Mouse (Mus musculus) CH12.LX (cell line): ENCODE measurements at regions not wholly inside any gene's neighbourhood (a gene's known extent, or its start where the extent isn't known, plus 50 kb on each side); places are given as distances from the start of the nearest gene placed in this dataset.

ENCODE experiments used
- DNase-seq: peaks from one replicate; pipeline ENCODE4 v3.0.0-alpha.2; 2013; ENCODE audit errors: extremely low read depth
- H3K27ac ChIP-seq: 2 replicates; pipeline ENCODE4 v1.5.1; 2012; ENCODE audit warnings: low read depth, mild to moderate bottlenecking, control low read depth, moderate library complexity; ENCODE audit not compliant: insufficient read depth
- H3K27me3 ChIP-seq: replicated peaks from 2 replicates; pipeline ENCODE3; 2012; ENCODE audit warnings: inconsistent platforms
- H3K36me3 ChIP-seq, 2 experiments: replicated peaks in 1 of 2; 2 replicates each; pipeline versions ENCODE3 to v1.6.1; 2012; ENCODE audit warnings: inconsistent platforms in 1 of 2, low read length in 1 of 2, mild to moderate bottlenecking in 1 of 2, mixed read lengths in 1 of 2, moderate library complexity in 1 of 2; ENCODE audit not compliant: control insufficient read depth in 1 of 2, insufficient read depth in 1 of 2
- H3K4me1 ChIP-seq, 2 experiments: 2 replicates each; pipeline ENCODE4 v1.6.1; 2012; ENCODE audit warnings: inconsistent platforms in 1 of 2, moderate library complexity in 1 of 2; ENCODE audit not compliant: insufficient read depth in 2 of 2, control insufficient read depth in 1 of 2
- H3K4me2 ChIP-seq: 2 replicates; pipeline ENCODE4 v1.6.1; 2012; ENCODE audit warnings: low read depth, mild to moderate bottlenecking, control low read depth; ENCODE audit not compliant: poor library complexity, insufficient read depth, severe bottlenecking
- H3K4me3 ChIP-seq, 3 experiments: fragments of 150-350 bp in 1 of 3; sonication (generic) in 1 of 3; replicated peaks in 1 of 3; 2 replicates each; pipeline versions ENCODE3 to v1.5.1; 2011 to 2012; ENCODE audit warnings: low read depth in 2 of 3, low read length in 2 of 3, mild to moderate bottlenecking in 2 of 3, moderate library complexity in 2 of 3, control low read depth in 1 of 3, improper control_type of control experiment in 1 of 3, inconsistent platforms in 1 of 3, mixed read lengths in 1 of 3; ENCODE audit not compliant: poor library complexity in 1 of 3
- H3K79me2 ChIP-seq: replicated peaks from 2 replicates; pipeline ENCODE4 v1.6.1; 2012; ENCODE audit warnings: mild to moderate bottlenecking, moderate library complexity; ENCODE audit not compliant: control insufficient read depth, poor library complexity, insufficient read depth, severe bottlenecking; ENCODE audit errors: extremely low read depth
- H3K9ac ChIP-seq: 2 replicates; pipeline ENCODE4 v1.6.1; 2012; ENCODE audit warnings: low read depth, mild to moderate bottlenecking, control low read depth, moderate library complexity; ENCODE audit not compliant: insufficient read depth
- H3K9me3 ChIP-seq: replicated peaks from 2 replicates; pipeline ENCODE3; 2012; ENCODE audit warnings: low read length, inconsistent platforms, mixed read lengths
- BHLHE40 ChIP-seq: IDR thresholded peaks from 2 replicates; pipeline ENCODE4 v1.6.1; 2011; ENCODE audit warnings: mild to moderate bottlenecking, low read depth, low read length, improper control_type of control experiment
- CHD2 ChIP-seq: IDR thresholded peaks from 2 replicates; pipeline ENCODE4 v1.6.1; 2011; ENCODE audit warnings: low read length, improper control_type of control experiment
- ETS1 ChIP-seq: conservative IDR thresholded peaks from 2 replicates; pipeline ENCODE4 v1.6.1; 2012; ENCODE audit warnings: low read depth, mild to moderate bottlenecking, inconsistent platforms, low read length, improper control_type of control experiment, moderate library complexity
- MAX ChIP-seq: IDR thresholded peaks from 2 replicates; pipeline ENCODE4 v1.6.1; 2011; ENCODE audit warnings: low read length, improper control_type of control experiment
- PAX5 ChIP-seq: IDR thresholded peaks from 2 replicates; pipeline ENCODE4 v1.6.1; 2012; ENCODE audit warnings: low read length, inconsistent platforms, mixed read lengths
- POLR2A ChIP-seq: IDR thresholded peaks from 2 replicates; pipeline ENCODE4 v1.6.1; 2011; ENCODE audit warnings: low read depth, mild to moderate bottlenecking, improper control_type of control experiment, low read length
- POLR2AphosphoS2 ChIP-seq: IDR thresholded peaks from 2 replicates; pipeline ENCODE4 v1.6.1; 2011; ENCODE audit warnings: low read depth, low read length, improper control_type of control experiment
- RCOR1 ChIP-seq: conservative IDR thresholded peaks from 2 replicates; pipeline ENCODE4 v1.6.1; 2012; ENCODE audit warnings: low read depth, mild to moderate bottlenecking, inconsistent platforms, low read length, improper control_type of control experiment
- SIN3A ChIP-seq: IDR thresholded peaks from 2 replicates; pipeline ENCODE4 v1.6.1; 2012; ENCODE audit warnings: low read length, improper control_type of control experiment, inconsistent platforms
- TBP ChIP-seq: conservative IDR thresholded peaks from 2 replicates; pipeline ENCODE4 v1.6.1; 2011; ENCODE audit warnings: low read depth, low read length, improper control_type of control experiment
- TCF12 ChIP-seq: IDR thresholded peaks from 2 replicates; pipeline ENCODE4 v1.6.1; 2014; ENCODE audit warnings: low read depth, mild to moderate bottlenecking, inconsistent platforms, low read length, improper control_type of control experiment
- USF1 ChIP-seq: IDR thresholded peaks from 2 replicates; pipeline ENCODE4 v1.6.1; 2014; ENCODE audit warnings: low read depth, mild to moderate bottlenecking, inconsistent platforms, low read length, improper control_type of control experiment
- ZMIZ1 ChIP-seq: IDR thresholded peaks from 2 replicates; pipeline ENCODE4 v1.6.1; 2012; ENCODE audit warnings: low read depth, mild to moderate bottlenecking, inconsistent platforms, low read length, improper control_type of control experiment
- dilution Hi-C: fragments of 300-500 bp; cut with MboI; formaldehyde crosslinking; loops from 2 replicates; pipeline ENCODE4 v1.14.3; 2020; ENCODE audit warnings: low sequenced_read_pairs; ENCODE audit not compliant: extremely low pct_unique_long_range_greater_than_20kb, extremely low pct_ligation_motif_present
- in situ Hi-C: fragments of 300-500 bp; cut with MboI; formaldehyde crosslinking; loops from 3 replicates; pipeline ENCODE4 v1.14.3; 2019; ENCODE audit warnings: low sequenced_read_pairs, low pct_ligation_motif_present, low pct_unique_long_range_greater_than_20kb, mixed read lengths

DNA sequence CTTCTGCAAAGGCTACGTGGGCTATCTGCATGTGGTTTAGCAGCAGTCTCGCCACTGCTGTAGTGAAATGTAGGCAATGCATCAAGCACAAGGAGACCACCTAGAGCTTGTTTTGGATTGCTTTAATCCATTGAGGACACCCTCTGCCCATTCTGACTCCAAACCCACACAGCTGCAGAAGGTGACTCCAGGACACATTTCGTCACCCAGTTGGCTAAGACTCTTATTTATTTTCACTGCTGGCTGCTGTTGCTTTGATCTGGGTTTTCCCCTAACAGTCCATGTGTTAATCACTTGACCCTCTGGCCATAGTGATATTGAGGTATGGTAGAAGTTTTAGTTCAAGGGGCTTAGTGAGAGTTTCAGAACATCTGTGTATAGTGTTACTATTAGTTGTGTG lies 179.2 kb upstream of the Gm5148 start:
- no peak overlapping the region for H3K9ac ChIP-seq
- no peak overlapping the region for H3K27ac ChIP-seq
- no peaks in the 10 kb centered on the region for H3K79me2 ChIP-seq
- in situ Hi-C loops = no loop called here
- H3K9me3 ChIP-seq = no peaks in the 10 kb centered on the region
- no peaks in the 10 kb centered on the region for H3K27me3 ChIP-seq
- no peaks in the 10 kb centered on the region for H3K36me3 ChIP-seq
- no peak for DNase-seq
- H3K4me2 ChIP-seq = no peak overlapping the region
- TF ChIP-seq USF1 (no peak), ETS1 (no peak)
- TF ChIP-seq, all 38 proteins: peak for 0
- no peak overlapping the region for H3K4me3 ChIP-seq
- dilution Hi-C loops = no loop called here
- peaks cover 3 to 7% of the 10 kb centered on the region in 2 experiments for H3K4me1 ChIP-seq

GRCm38 (mm10) chr3:37903021-37903420 lies 178.7 kb upstream of the Gm5148 start:
- Histone ChIP-seq H3K4me3 (no peak overlapping the region), H3K9ac (no peak overlapping the region), H3K27me3 (no peaks in the 10 kb centered on the region), H3K4me1 (peaks cover 3 to 7% of the 10 kb centered on the region in 2 experiments), H3K27ac (no peak overlapping the region), H3K79me2 (no peaks in the 10 kb centered on the region), H3K9me3 (no peaks in the 10 kb centered on the region), H3K36me3 (no peaks in the 10 kb centered on the region), H3K4me2 (no peak overlapping the region)
- DNase-seq = no peak
- dilution Hi-C loops (no loop called here), in situ Hi-C loops (no loop called here)
- TF ChIP-seq MAX = no peak
- TF ChIP-seq POLR2AphosphoS2 = no peak
- no peak for TF ChIP-seq CHD2
- no peak for TF ChIP-seq RCOR1
- TF ChIP-seq ZMIZ1 = no peak
- no peak for TF ChIP-seq BHLHE40

- dilution Hi-C loops (no loop called here), in situ Hi-C loops (no loop called here)
- Histone ChIP-seq H3K27me3 (no peaks in the 10 kb centered on the region), H3K36me3 (no peaks in the 10 kb centered on the region), H3K9me3 (peaks cover 2% of the 10 kb centered on the region), H3K79me2 (no peaks in the 10 kb centered on the region), H3K4me3 (no peak overlapping the region), H3K27ac (no peak overlapping the region), H3K4me1 (no peaks in the 10 kb centered on the region), H3K9ac (no peak overlapping the region), H3K4me2 (no peak overlapping the region)
- no peak for DNase-seq
- TF ChIP-seq TCF12 = no peak
- no peak for TF ChIP-seq SIN3A
- no peak for TF ChIP-seq ETS1
- no peak for TF ChIP-seq POLR2A
- no peak for TF ChIP-seq PAX5
- TF ChIP-seq TBP = no peak
Observed at GRCm38 (mm10) chr3:37897392-37897791, 173.1 kb upstream of the Gm5148 start.
